Mouse (Mus musculus): Measurements from ENCODE around the gene Calcoco1. TPM values are rescaled to one million over a fixed set of nuclear protein-coding genes. Genes with fewer than 3 reads are reported as not detected.

The Calcoco1 gene
- total RNA-seq (2014; fragmentation: Nextera tagmentation) (11.3 and 14.1 TPM in 2 replicates), total RNA-seq (2017) (12.6 and 20.3 TPM in 2 replicates)

- ATAC-seq (replicated peaks; ENCODE audit: low FRiP score, low TSS enrichment, poor library complexity, severe bottlenecking): peak; percentile 100
These were observed at the start of gene Calcoco1 for GRCm38 (mm10) chr15:102721980-102722475. Calcoco1 (minus strand) TSS chr15:102722178.

DNA sequence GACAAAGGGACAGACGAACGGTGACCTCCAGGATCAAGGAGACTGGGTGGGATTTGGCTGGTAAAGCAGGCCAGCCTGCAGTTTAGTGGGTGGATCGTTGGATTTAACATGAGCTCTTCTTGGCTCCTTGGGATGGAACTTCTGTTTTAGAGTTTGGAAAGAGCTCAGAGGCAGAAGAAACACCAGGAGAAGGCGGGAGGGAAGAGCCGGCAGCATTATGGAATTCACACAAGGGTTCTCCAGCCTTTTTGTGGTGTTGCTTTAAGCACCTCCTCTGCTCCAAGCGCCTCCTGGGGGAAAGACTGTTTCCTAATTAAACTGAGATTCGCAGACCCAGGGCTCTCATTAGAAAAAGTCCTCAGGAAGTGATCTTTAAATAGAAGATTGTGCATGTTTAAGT lies 48.9 kb upstream of the Calcoco1 start:
- no peak for ATAC-seq (replicated peaks; ENCODE audit: low FRiP score, low TSS enrichment, poor library complexity, severe bottlenecking)

- no peak for ATAC-seq (replicated peaks; ENCODE audit: low FRiP score, low TSS enrichment, poor library complexity, severe bottlenecking)
These were observed 43.2 kb upstream of the Calcoco1 start for GRCm38 (mm10) chr15:102765207-102765606.

DNA sequence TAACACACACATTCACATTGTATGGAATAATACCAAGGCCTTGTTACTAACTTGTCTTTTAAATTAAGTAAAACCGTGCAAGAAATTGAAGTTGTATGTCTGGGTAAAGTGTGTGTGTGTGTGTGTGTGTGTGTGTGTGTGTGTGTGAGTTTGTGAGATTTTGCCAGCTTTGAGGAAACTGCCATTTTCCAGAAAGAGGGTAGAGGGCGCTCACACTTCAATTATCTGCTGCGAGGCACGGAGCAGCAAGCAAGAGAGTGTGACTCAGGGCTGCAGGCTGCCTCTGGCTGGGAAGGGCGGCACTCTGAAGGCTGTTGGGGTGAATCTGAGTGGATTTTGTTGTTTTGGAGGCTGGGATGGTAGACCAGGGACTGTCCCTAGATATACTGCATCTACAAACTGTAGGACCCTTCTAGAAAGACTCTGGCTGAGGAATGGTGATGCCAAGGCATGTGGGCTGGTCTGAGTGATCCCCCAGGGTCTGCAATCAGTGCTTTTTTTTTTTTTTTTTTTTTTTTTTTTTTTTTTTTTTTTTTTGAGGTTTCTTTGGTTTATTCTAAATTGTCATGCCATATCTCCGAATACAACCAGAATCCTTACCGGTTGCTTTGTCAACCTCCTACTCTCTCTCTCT lies 39.9 kb upstream of the Calcoco1 start:
- peak; percentile 97 for ATAC-seq (replicated peaks; ENCODE audit: low FRiP score, low TSS enrichment, poor library complexity, severe bottlenecking)

- ATAC-seq (replicated peaks; ENCODE audit: low FRiP score, low TSS enrichment, poor library complexity, severe bottlenecking): no peak
These were observed 35.7 kb upstream of the Calcoco1 start for GRCm38 (mm10) chr15:102757686-102758085.

DNA sequence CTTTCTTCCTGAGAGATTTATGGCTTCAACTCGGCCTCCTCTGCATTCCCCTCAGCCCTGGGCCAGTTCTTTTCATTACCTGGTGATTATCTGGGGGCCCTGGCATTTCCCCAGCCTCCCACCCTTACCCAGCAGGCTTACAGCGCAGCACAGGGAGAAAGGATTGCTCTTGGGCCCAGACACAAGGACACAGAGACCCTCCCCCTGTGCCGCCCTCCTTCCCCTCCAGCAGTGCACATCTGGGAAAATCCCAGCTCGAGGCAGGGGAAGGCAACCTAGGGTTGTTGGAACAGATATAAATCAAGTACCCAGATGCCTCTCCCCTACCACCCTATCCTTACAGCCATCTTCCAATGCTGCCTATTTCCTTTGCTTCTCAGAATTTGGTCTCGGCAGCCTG lies 33.1 kb upstream of the Calcoco1 start:
- ATAC-seq (replicated peaks; ENCODE audit: low FRiP score, low TSS enrichment, poor library complexity, severe bottlenecking): no peak

GRCm38 (mm10) chr15:102754361-102754760 lies 32.4 kb upstream of the Calcoco1 start:
- ATAC-seq (replicated peaks; ENCODE audit: low FRiP score, low TSS enrichment, poor library complexity, severe bottlenecking): no peak

DNA sequence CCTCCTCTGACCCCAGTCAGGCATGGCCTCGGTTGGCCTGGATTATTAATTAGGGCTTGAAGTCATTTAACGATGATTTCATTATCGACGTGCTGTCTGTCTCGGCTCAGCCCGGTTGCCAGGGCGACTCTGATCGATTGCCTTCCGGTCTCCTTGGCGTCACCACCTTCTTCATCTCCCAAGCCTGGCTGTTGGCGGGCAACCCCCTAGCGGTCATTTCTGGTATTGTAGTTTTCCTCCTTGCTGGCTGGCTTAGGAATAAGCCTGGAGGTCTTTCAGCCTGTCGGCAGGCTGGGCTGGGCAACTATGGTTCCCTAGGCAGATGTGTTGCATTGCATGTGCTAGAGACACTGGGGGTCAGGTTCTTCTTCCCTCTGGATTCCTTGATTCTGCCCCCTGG lies 31.2 kb upstream of the Calcoco1 start:
- peak; percentile 75 for ATAC-seq (replicated peaks; ENCODE audit: low FRiP score, low TSS enrichment, poor library complexity, severe bottlenecking)

DNA sequence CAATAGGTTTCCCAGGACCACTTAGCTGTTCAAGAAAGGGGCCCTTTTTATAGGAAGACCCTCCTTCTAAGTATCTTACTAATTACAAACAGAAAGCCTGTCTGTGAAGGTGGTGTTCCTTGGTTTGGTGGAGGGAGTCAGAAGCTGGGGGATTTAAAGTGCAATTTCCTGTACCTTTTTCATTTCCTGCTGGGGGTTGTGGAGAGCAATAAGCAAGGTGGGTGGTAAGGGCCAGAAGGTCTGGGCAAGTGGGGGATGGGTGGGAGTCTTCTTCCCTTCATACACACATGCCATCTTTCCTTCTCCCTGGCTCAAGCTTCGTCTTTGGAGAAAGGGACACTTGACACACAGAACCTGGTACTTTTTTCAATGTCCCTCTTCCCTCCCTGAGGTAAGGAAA lies 30.2 kb upstream of the Calcoco1 start:
- no peak for ATAC-seq (replicated peaks; ENCODE audit: low FRiP score, low TSS enrichment, poor library complexity, severe bottlenecking)

- ATAC-seq (replicated peaks; ENCODE audit: low FRiP score, low TSS enrichment, poor library complexity, severe bottlenecking): no peak
These were observed 28.3 kb upstream of the Calcoco1 start for GRCm38 (mm10) chr15:102750241-102750640.

DNA sequence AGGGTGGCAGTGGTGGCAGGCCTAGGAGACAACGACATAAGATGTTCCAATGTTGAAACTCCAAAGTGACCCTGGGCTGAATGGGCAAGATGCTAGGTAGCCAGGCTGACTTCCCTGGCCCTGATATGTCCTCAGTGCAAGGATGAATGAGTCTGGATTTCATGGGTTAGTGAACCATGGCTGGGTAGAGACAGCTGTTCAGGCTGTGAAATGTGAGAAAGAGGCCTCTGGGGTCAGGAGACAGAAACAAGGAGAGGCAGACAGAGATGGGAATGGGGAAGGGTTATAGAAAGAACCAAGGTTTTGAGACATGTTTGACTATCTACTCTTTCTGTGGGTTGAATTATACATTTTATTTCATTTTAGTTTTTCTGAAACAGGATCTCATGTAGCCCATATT lies 27.1 kb upstream of the Calcoco1 start:
- ATAC-seq (replicated peaks; ENCODE audit: low FRiP score, low TSS enrichment, poor library complexity, severe bottlenecking): no peak

GRCm38 (mm10) chr15:102747853-102748252 lies 25.9 kb upstream of the Calcoco1 start:
- no peak for ATAC-seq (replicated peaks; ENCODE audit: low FRiP score, low TSS enrichment, poor library complexity, severe bottlenecking)

DNA sequence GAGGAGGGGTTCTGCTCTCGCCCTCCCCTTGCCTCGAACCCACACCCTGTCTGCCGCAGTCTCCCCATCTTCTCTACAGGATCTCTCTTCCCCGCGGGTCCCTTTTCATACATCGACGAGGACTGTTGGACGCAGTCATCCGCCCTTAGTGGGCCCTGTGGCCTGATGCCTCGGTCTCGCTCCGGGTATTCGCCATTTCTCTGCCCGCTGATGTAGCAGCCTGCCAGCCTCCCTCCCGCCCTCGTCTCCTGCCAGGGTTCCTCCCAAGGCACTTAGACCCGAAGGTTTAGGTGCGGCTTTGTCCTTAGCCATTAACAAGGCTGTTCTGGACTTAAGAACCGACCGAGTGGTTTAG lies 25.3 kb upstream of the Calcoco1 start:
- no peak for ATAC-seq (replicated peaks; ENCODE audit: low FRiP score, low TSS enrichment, poor library complexity, severe bottlenecking)

DNA sequence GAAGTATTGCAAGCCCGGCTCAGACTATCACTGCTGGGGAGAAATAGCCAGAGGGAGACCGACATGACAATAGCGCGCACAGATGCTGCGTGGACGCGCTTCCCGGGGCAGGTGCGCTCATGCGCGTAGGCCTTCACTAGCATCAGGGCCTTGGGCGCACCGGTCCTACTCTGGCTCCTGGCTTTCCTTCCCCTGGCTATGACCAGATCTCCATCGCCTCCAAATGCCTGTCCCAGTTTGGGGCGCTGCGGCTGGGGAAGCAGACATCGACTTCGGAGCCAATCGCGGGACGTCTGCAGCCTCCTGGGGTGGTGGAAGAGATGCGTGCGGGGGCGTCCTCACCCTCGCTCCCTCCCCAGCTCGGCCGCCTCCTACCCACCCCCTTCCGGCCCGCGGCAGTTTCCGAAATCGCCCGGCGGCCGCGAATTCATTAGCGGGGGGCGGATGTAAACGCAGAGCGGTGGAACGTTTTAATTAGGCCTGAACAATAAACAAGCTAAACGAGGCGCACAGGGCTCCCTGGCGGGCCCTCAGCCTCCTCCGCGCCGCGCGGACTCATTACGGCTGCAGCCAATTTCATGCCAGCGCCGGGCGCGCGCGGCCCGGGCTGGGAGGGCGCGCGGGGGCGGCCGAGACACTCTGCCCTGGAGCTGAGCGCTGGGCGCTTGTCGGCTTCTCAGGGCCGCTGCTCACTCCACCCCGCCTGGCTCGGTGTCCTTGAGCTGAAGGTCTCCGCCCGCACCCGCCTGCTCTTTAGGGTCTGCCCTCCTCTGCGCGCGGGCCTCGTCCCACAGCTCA lies 24.7 kb upstream of the Calcoco1 start:
- no peak for ATAC-seq (replicated peaks; ENCODE audit: low FRiP score, low TSS enrichment, poor library complexity, severe bottlenecking)

DNA sequence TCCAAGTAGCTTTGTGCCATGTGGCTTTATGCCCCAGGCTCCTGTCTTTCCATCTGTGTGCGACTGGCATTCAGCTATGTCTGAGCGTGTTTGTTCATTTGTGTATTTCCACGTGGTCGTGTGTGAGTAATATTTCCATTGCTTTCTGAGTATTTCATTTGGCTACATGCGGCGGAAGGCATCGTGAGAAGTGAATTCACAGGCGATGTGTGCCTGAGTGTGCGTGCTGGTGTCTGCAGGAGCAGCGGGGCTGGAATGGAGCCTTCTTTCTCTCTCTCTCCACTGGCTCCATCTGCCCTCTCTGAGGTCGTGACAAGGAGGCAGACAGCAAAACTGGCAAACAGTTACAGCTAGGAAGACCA lies 24.1 kb upstream of the Calcoco1 start:
- ATAC-seq (replicated peaks; ENCODE audit: low FRiP score, low TSS enrichment, poor library complexity, severe bottlenecking): no peak

DNA sequence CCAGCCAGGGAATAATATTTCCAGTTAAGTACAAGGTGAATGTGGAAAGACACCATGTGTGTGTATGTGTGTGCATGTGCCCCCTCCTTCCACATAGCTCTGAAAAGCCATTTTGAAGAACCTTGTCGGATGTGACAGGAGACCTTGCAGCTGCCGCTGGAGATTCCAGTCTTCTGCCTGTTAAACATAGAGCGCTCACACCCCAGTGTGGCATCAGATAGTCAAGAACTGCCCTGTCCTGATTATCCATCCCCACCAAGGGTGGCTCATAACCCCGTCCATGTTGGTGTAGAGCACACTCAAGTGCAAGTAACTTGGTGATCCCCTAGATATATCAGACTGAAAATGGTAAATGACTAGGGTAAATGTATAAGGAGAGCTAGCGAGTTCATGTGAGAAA lies 23.4 kb upstream of the Calcoco1 start:
- ATAC-seq (replicated peaks; ENCODE audit: low FRiP score, low TSS enrichment, poor library complexity, severe bottlenecking): no peak

DNA sequence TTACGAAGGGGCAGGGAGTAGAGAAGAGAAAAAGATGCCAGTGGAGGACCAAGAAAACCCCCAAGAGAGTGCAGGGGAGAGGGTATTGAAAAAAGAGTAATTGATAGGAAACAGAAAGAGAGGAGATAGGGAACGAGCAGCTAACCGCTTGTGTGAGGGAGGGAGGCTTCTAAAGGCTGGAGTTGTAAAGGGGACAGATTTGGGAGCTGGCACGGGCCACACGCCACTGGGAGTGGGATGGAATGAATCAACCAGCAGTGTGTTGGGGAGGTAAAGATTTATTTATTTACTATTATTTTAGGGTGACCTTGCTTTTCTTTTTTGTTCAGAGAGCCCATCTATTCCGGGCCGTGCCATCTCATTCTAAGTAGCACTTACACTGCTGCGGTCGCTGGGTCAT lies 22.9 kb upstream of the Calcoco1 start:
- ATAC-seq (replicated peaks; ENCODE audit: low FRiP score, low TSS enrichment, poor library complexity, severe bottlenecking): no peak

- ATAC-seq (replicated peaks; ENCODE audit: low FRiP score, low TSS enrichment, poor library complexity, severe bottlenecking): no peak
These were observed 22.4 kb upstream of the Calcoco1 start for GRCm38 (mm10) chr15:102744416-102744815.

- ATAC-seq (replicated peaks; ENCODE audit: low FRiP score, low TSS enrichment, poor library complexity, severe bottlenecking): no peak
These were observed 22.0 kb upstream of the Calcoco1 start for GRCm38 (mm10) chr15:102743996-102744395.

- ATAC-seq (replicated peaks; ENCODE audit: low FRiP score, low TSS enrichment, poor library complexity, severe bottlenecking): no peak
These were observed 21.2 kb upstream of the Calcoco1 start for GRCm38 (mm10) chr15:102743196-102743595.

DNA sequence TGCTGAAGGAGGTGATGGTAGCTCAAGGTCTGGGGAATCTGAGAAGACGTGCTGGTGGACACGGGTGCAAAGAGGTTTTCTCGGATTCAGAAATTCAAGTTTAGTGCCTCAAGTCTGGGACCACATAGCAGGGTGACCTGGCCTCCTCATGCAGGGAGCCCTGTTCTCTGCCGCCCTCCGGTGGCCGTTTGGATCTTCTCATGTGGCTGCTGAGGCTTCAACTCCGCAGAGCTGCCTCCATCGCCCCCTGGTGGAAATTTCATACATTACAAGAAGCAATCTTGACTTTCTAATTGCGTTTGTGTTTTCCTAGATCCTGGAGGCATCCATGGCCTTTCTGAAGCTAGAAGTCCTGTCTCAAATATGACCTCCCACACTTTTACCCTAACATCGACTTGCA lies 20.6 kb upstream of the Calcoco1 start:
- ATAC-seq (replicated peaks; ENCODE audit: low FRiP score, low TSS enrichment, poor library complexity, severe bottlenecking): peak; percentile 86
